Mouse (Mus musculus) lung, embryonic 16.5 days (tissue): Measurements from ENCODE around the gene Kalrn. TPM values are rescaled to one million over a fixed set of nuclear protein-coding genes. Genes with fewer than 3 reads are reported as not detected.
A peak's percentile ranks its signal among the peaks of the same experiment; 100 is the strongest.

Experiments used
- ATAC-seq: fragments of 200-750 bp; cut with Nextera tagmentation; 2 replicates; pipeline ENCODE4 v1.8.0; 2017; ENCODE audit warnings: low read depth, mild to moderate bottlenecking, moderate library complexity
- H3K27ac ChIP-seq: fragments of 300-500 bp; sonication (generic); 2 replicates; pipeline ENCODE4 v1.5.1; 2014; ENCODE audit warnings: mild to moderate bottlenecking, control low read depth, low read length
- H3K27me3 ChIP-seq: fragments of 300-500 bp; sonication (generic); 2 replicates; pipeline ENCODE4 v1.6.1; 2014; ENCODE audit warnings: low read depth, low read length, mixed read lengths; ENCODE audit not compliant: control insufficient read depth, insufficient read depth
- H3K36me3 ChIP-seq: fragments of 300-500 bp; sonication (generic); 2 replicates; pipeline ENCODE4 v1.6.1; 2014; ENCODE audit warnings: low read length; ENCODE audit not compliant: control insufficient read depth, insufficient read depth
- H3K4me1 ChIP-seq: fragments of 300-500 bp; sonication (generic); replicated peaks from 2 replicates; pipeline ENCODE4 v1.6.1; 2014; ENCODE audit warnings: low read length, mixed read lengths; ENCODE audit not compliant: control insufficient read depth, insufficient read depth
- H3K4me2 ChIP-seq: fragments of 300-500 bp; sonication (generic); 2 replicates; pipeline ENCODE4 v1.6.1; 2014; ENCODE audit warnings: low read depth, low read length, control low read depth
- H3K4me3 ChIP-seq: fragments of 300-500 bp; sonication (generic); 2 replicates; pipeline ENCODE4 v1.5.1; 2014; ENCODE audit warnings: mild to moderate bottlenecking, low read length, control low read depth
- H3K9ac ChIP-seq: fragments of 300-500 bp; sonication (generic); 2 replicates; pipeline ENCODE4 v1.6.1; 2014; ENCODE audit warnings: low read length, control low read depth
- H3K9me3 ChIP-seq: fragments of 300-500 bp; sonication (generic); 2 replicates; pipeline ENCODE4 v1.6.1; 2016; ENCODE audit warnings: low read length; ENCODE audit not compliant: control insufficient read depth
- WGBS: fragments of 180-500 bp; shearing (Covaris S2); extraction: QIAGEN DNeasy Blood & Tissue Kit; methylation state at CpG from one replicate; pipeline ENCODE4 v1.1.7; 2014; 5-methylcytosine and 5-hydroxymethylcytosine counted together
- polyA plus RNA-seq: library from polyadenylated mRNA; unstranded; fragments of >200 nt; fragmentation: Nextera tagmentation; extraction: Ambion mirVana; gene quantifications from 2 replicates; pipeline ENCODE4 v1.2.1, GENCODE M21; 2015

Kalrn gene
- polyA plus RNA-seq, 1 experiment from 2014 or later = 16.8 TPM

GRCm38 (mm10) chr16:34521061-34521460 lies 52.3 kb downstream of the Kalrn start:
- Histone ChIP-seq H3K27ac (no peak overlapping the region), H3K36me3 (no peaks in the 10 kb centered on the region), H3K4me2 (no peak overlapping the region), H3K4me1 (peaks cover 12% of the 10 kb centered on the region), H3K9me3 (no peaks in the 10 kb centered on the region), H3K4me3 (no peak overlapping the region), H3K27me3 (no peaks in the 10 kb centered on the region), H3K9ac (no peak overlapping the region)
- ATAC-seq = no peak
- 71% methylated on average over 5 of the region's 5 CpGs for WGBS

DNA sequence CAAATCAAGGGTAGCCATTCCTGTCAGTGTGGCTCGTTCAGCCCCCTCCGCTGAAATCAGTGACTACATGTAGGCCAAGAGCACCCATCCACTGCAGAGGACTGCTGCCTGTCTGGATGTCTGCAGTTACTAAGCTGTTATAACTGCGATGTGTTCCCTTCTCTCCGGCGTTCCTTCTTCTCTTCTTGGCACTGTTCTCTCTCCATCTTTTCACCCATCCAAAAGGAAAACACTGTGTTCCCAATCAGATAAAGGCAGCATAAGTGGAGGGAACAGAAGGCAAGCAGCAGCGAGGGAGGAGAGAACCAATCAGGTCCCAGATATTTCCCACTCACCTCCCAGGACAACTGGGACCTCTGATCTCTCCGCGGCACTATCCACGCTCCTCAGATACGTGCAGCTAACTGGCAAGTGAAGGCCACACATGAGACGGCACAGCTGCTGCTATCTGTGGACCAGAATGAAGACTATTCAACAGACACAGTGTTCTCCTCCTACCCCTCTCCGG lies 56.4 kb downstream of the Kalrn start:
- ATAC-seq = peak; percentile 51
- no peak overlapping the region for H3K4me2 ChIP-seq
- 44% methylated on average over 12 of the region's 12 CpGs for WGBS

DNA sequence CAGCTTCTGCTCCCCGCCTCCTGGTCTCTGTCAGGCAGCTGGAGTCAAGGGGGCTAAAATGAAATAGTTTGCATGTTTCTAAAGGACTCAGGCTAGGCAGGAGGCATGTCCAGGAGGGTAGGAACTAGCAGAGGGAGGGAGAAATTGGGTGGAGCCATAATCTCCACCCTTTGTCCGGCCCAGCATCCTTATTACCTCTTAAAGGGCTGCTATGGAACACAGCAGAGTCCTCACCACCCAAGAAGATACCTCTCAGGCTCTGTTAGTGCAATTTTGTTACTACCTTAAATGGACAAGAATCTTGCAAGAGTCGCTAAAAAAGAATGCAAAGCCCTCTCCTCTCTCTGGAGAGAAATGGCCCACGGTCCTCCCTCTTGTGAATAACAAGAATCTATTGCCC lies 57.8 kb downstream of the Kalrn start:
- H3K4me2 ChIP-seq = no peak overlapping the region
- no peak for ATAC-seq
- H3K27me3 ChIP-seq = no peaks in the 10 kb centered on the region
- no peaks in the 10 kb centered on the region for H3K9me3 ChIP-seq
- WGBS = 72% methylated on average over 4 of the region's 4 CpGs
- no peak overlapping the region for H3K27ac ChIP-seq
- no peaks in the 10 kb centered on the region for H3K36me3 ChIP-seq
- H3K9ac ChIP-seq = no peak overlapping the region
- H3K4me3 ChIP-seq = no peak overlapping the region
- H3K4me1 ChIP-seq = peaks cover 9% of the 10 kb centered on the region

More for the DNA sequence above, 56.4 kb downstream of the Kalrn start:
- Histone ChIP-seq H3K9ac (no peak overlapping the region), H3K27me3 (no peaks in the 10 kb centered on the region), H3K9me3 (no peaks in the 10 kb centered on the region), H3K36me3 (no peaks in the 10 kb centered on the region), H3K4me1 (peaks cover 9% of the 10 kb centered on the region), H3K27ac (no peak overlapping the region), H3K4me3 (no peak overlapping the region)

- H3K27ac ChIP-seq = no peak overlapping the region
- no peak for ATAC-seq
- WGBS = 59% methylated on average over 13 of the region's 13 CpGs
- H3K27me3 ChIP-seq = no peaks in the 10 kb centered on the region
- no peak overlapping the region for H3K9ac ChIP-seq
- H3K4me2 ChIP-seq = no peak overlapping the region
- H3K4me1 ChIP-seq = peaks cover 9% of the 10 kb centered on the region
- H3K9me3 ChIP-seq = no peaks in the 10 kb centered on the region
- H3K4me3 ChIP-seq = no peak overlapping the region
- H3K36me3 ChIP-seq = no peaks in the 10 kb centered on the region
These were observed 59.3 kb downstream of the Kalrn start for GRCm38 (mm10) chr16:34513956-34514593.

- no peak for ATAC-seq
- peaks cover 2% of the 10 kb centered on the region for H3K4me1 ChIP-seq
- H3K36me3 ChIP-seq = no peaks in the 10 kb centered on the region
- H3K4me3 ChIP-seq = no peak overlapping the region
- WGBS = 79% methylated on average over 4 of the region's 4 CpGs
- no peak overlapping the region for H3K4me2 ChIP-seq
- no peak overlapping the region for H3K9ac ChIP-seq
- no peaks in the 10 kb centered on the region for H3K9me3 ChIP-seq
- no peaks in the 10 kb centered on the region for H3K27me3 ChIP-seq
- H3K27ac ChIP-seq = no peak overlapping the region
These were observed 61.0 kb downstream of the Kalrn start for GRCm38 (mm10) chr16:34512326-34512725.

GRCm38 (mm10) chr16:34508125-34508524 lies 65.2 kb downstream of the Kalrn start:
- H3K4me2 ChIP-seq = no peak overlapping the region
- H3K4me1 ChIP-seq = no peaks in the 10 kb centered on the region
- no peak overlapping the region for H3K4me3 ChIP-seq
- no peaks in the 10 kb centered on the region for H3K27me3 ChIP-seq
- 80% methylated on average over 1 of the region's 1 CpGs for WGBS
- ATAC-seq = no peak
- H3K27ac ChIP-seq = no peak overlapping the region
- no peaks in the 10 kb centered on the region for H3K9me3 ChIP-seq
- no peak overlapping the region for H3K9ac ChIP-seq
- no peaks in the 10 kb centered on the region for H3K36me3 ChIP-seq

- no peaks in the 10 kb centered on the region for H3K27me3 ChIP-seq
- ATAC-seq = no peak
- H3K27ac ChIP-seq = no peak overlapping the region
- H3K4me2 ChIP-seq = no peak overlapping the region
- H3K9ac ChIP-seq = no peak overlapping the region
- no peaks in the 10 kb centered on the region for H3K9me3 ChIP-seq
- no peaks in the 10 kb centered on the region for H3K36me3 ChIP-seq
- no peaks in the 10 kb centered on the region for H3K4me1 ChIP-seq
- H3K4me3 ChIP-seq = no peak overlapping the region
- 70% methylated on average over 2 of the region's 2 CpGs for WGBS
These were observed 67.3 kb downstream of the Kalrn start for GRCm38 (mm10) chr16:34506048-34506447.

DNA sequence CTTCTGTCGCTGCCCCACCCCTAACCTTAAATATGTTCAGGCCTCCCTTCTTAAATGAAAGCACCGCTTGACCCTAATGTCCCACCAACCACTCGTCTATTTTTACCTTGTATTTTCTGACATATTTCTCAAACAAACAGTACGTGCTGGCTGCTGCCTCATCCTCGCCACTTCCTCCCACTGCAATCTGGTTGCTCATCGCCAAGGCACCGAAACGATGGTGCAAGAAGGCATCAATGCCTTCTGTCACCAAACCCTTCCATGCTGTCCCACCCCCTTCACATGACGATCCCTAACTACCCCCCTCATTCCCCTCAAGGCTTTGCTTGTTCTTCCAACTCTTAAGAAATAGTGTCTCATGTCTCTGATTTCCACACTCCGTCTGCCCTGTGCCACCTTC lies 69.1 kb downstream of the Kalrn start:
- 81% methylated on average over 10 of the region's 10 CpGs for WGBS
- no peak for ATAC-seq
- no peaks in the 10 kb centered on the region for H3K27me3 ChIP-seq

GRCm38 (mm10) chr16:34502110-34502509 lies 71.2 kb downstream of the Kalrn start:
- Histone ChIP-seq H3K27ac (no peak overlapping the region), H3K9me3 (no peaks in the 10 kb centered on the region), H3K4me3 (no peak overlapping the region), H3K4me1 (no peaks in the 10 kb centered on the region), H3K9ac (no peak overlapping the region), H3K27me3 (no peaks in the 10 kb centered on the region), H3K4me2 (no peak overlapping the region), H3K36me3 (no peaks in the 10 kb centered on the region)
- no peak for ATAC-seq

More for the DNA sequence above, 69.1 kb downstream of the Kalrn start:
- Histone ChIP-seq H3K4me1 (no peaks in the 10 kb centered on the region), H3K4me2 (no peak overlapping the region), H3K4me3 (no peak overlapping the region), H3K36me3 (no peaks in the 10 kb centered on the region), H3K27ac (no peak overlapping the region), H3K9me3 (no peaks in the 10 kb centered on the region), H3K9ac (no peak overlapping the region)
